Mouse (Mus musculus) heart, postnatal 0 days (tissue): ENCODE measurements around the gene Ccdc85c.

ENCODE experiments used
- CTCF ChIP-seq: IDR thresholded peaks from 2 replicates; pipeline ENCODE4 v1.5.1; 2016; ENCODE audit warnings: antibody characterized with exemption, control low read depth, low read depth
- EP300 ChIP-seq: IDR thresholded peaks from 2 replicates; pipeline ENCODE4 v1.6.1; 2016; ENCODE audit warnings: antibody characterized with exemption, low read depth

GRCm38 (mm10) chr12:108287011-108287410 is 11.8 kb upstream of the Ccdc85c start:
- TF ChIP-seq CTCF, result no peak
- TF ChIP-seq EP300, result no peak
